Mouse (Mus musculus) olfactory bulb, adult 2 months (tissue): ENCODE measurements around the gene Vps37d. TPM values are rescaled to one million over a fixed set of nuclear protein-coding genes. Genes with fewer than 3 reads are reported as not detected.
A peak's percentile ranks its signal among the peaks of the same experiment; 100 is the strongest.
"Not testable (repeated sequence)": the region's sequence is repeated elsewhere in the genome, so short reads cannot be mapped to it uniquely, and the experiment has no call there.

Experiments used
- H3K27ac ChIP-seq: fragments of 200-500 bp; 2 replicates; pipeline ENCODE4 v1.5.1; 2012; ENCODE audit warnings: low read depth, low read length; ENCODE audit not compliant: insufficient read depth
- H3K4me1 ChIP-seq: fragments of 200-500 bp; 2 replicates; pipeline ENCODE4 v1.6.1; 2012; ENCODE audit warnings: low read length; ENCODE audit not compliant: control insufficient read depth, insufficient read depth
- H3K4me3 ChIP-seq: fragments of 200-500 bp; 2 replicates; pipeline ENCODE4 v1.5.1; 2012; ENCODE audit warnings: mild to moderate bottlenecking, low read depth, low read length, moderate library complexity; ENCODE audit not compliant: insufficient read depth
- CTCF ChIP-seq: fragments of 200-500 bp; IDR thresholded peaks from 2 replicates; pipeline ENCODE4 v1.5.1; 2012; ENCODE audit warnings: low read depth, mild to moderate bottlenecking, low read length, moderate library complexity; ENCODE audit not compliant: insufficient read depth
- POLR2A ChIP-seq: fragments of 200-500 bp; IDR thresholded peaks from 2 replicates; pipeline ENCODE4 v1.6.1; 2012; ENCODE audit warnings: mild to moderate bottlenecking, low read depth, low read length, moderate library complexity; ENCODE audit not compliant: insufficient read depth
- WGBS: fragments of 180-500 bp; shearing (Covaris S2); methylation state at CpG from one replicate; pipeline ENCODE4 v1.1.7; 2018; 5-methylcytosine and 5-hydroxymethylcytosine counted together
- polyA plus RNA-seq: library from polyadenylated mRNA; stranded (reverse); fragments of >200 nt; gene quantifications from 2 replicates; pipeline ENCODE4 v1.2.4, GENCODE M21; 2012; ENCODE audit warnings: low replicate concordance; ENCODE audit not compliant: missing spikeins, insufficient read depth, insufficient read length

Vps37d gene
- polyA plus RNA-seq, 1 experiment, result not detected

GRCm38 (mm10) chr5:135064382-135064766, 13.7 kb downstream of the Vps37d start:
- peak overlapping the region; percentile 61; the same call in 1 of the 2 replicates for H3K27ac ChIP-seq
- WGBS, result under 1% methylated on average over 40 of the region's 40 CpGs
- no peaks in the 10 kb centered on the region for H3K4me1 ChIP-seq
- TF ChIP-seq CTCF (no peak), POLR2A (no peak)
- peak overlapping the region; percentile 70 for H3K4me3 ChIP-seq

- H3K4me1 ChIP-seq, result no peaks in the 10 kb centered on the region
- H3K4me3 ChIP-seq, result peak within 1 kb of the TSS; percentile 70
- WGBS, result under 1% methylated on average over 52 of the region's 52 CpGs
- H3K27ac ChIP-seq, result peak within 1 kb of the TSS; percentile 61
- TF ChIP-seq CTCF (no peak), POLR2A (peak; percentile 78; the same call in 1 of the 2 replicates)
Measured at GRCm38 (mm10) chr5:135063629-135064381, 14.3 kb downstream of the Vps37d start, which contains the start of gene Dnajc30. TSS of gene Dnajc30 (plus strand) at chr5:135064202.

GRCm38 (mm10) chr5:135053356-135053755, 24.7 kb downstream of the Vps37d start:
- no peak overlapping the region for H3K27ac ChIP-seq
- no peak for TF ChIP-seq CTCF
- no peak for TF ChIP-seq POLR2A
- WGBS, result 91% methylated on average over 12 of the region's 12 CpGs

GRCm38 (mm10) chr5:135049268-135049667, 28.8 kb downstream of the Vps37d start:
- not testable (repeated sequence) for H3K4me1 ChIP-seq, H3K4me3 ChIP-seq, H3K27ac ChIP-seq
- WGBS, result 80% methylated on average over 6 of the region's 6 CpGs

More at GRCm38 (mm10) chr5:135053356-135053755, 24.7 kb downstream of the Vps37d start:
- Histone ChIP-seq H3K4me1 (no peaks in the 10 kb centered on the region), H3K4me3 (no peak overlapping the region)

GRCm38 (mm10) chr5:135048539-135048938, 29.5 kb downstream of the Vps37d start:
- TF ChIP-seq POLR2A (no peak), CTCF (no peak)

GRCm38 (mm10) chr5:135044575-135044974, 33.5 kb downstream of the Vps37d start:
- TF ChIP-seq CTCF (no peak), POLR2A (no peak)
- WGBS, result 39% methylated on average over 3 of the region's 3 CpGs
- H3K4me1 ChIP-seq, result peaks cover 32% of the 10 kb centered on the region
- 0 out of 2 replicates have a peak overlapping the region, but pooled peaks have one; percentile 45 for H3K27ac ChIP-seq
- no peak overlapping the region for H3K4me3 ChIP-seq

More at GRCm38 (mm10) chr5:135048539-135048938, 29.5 kb downstream of the Vps37d start:
- WGBS, result 95% methylated on average over 5 of the region's 5 CpGs
- H3K4me1 ChIP-seq, result peaks cover 7% of the 10 kb centered on the region
- no peak overlapping the region for H3K4me3 ChIP-seq
- no peak overlapping the region for H3K27ac ChIP-seq

- TF ChIP-seq CTCF (no peak), POLR2A (no peak)
- Histone ChIP-seq H3K4me1 (peaks cover 34% of the 10 kb centered on the region), H3K27ac (no peak overlapping the region), H3K4me3 (no peak overlapping the region)
- 53% methylated on average over 21 of the region's 21 CpGs for WGBS
Measured at GRCm38 (mm10) chr5:135042105-135042788, 35.8 kb downstream of the Vps37d start.

GRCm38 (mm10) chr5:135040777-135041176, 37.3 kb downstream of the Vps37d start:
- Histone ChIP-seq H3K4me1 (peaks cover 43% of the 10 kb centered on the region), H3K27ac (peak overlapping the region; percentile 26), H3K4me3 (no peak overlapping the region)
- TF ChIP-seq CTCF, result no peak
- 61% methylated on average over 11 of the region's 11 CpGs for WGBS

- Histone ChIP-seq H3K4me1 (peaks cover 44% of the 10 kb centered on the region), H3K4me3 (no peak overlapping the region), H3K27ac (peak overlapping the region; percentile 26)
- TF ChIP-seq CTCF, result no peak
- TF ChIP-seq POLR2A, result no peak
- 20% methylated on average over 6 of the region's 6 CpGs for WGBS
Measured at GRCm38 (mm10) chr5:135040059-135040458, 38.0 kb downstream of the Vps37d start.
